Mouse (Mus musculus): ENCODE results near the gene Pde9a. TPM values are rescaled to one million over a fixed set of nuclear protein-coding genes. Genes with fewer than 3 reads are reported as not detected.

The Pde9a gene
- polyA plus RNA-seq, 1 experiment from 2014 or later, result 55.6 TPM

- Histone ChIP-seq H3K27ac (ENCODE audit: low read length) (peak overlapping the region; percentile 21; the same call in 1 of the 2 replicates), H3K4me3 (replicated peaks; ENCODE audit: low read length) (no peak overlapping the region), H3K9ac (replicated peaks; ENCODE audit: low read depth, low read length) (peak overlapping the region; percentile 0; the same call in 1 of the 2 replicates), H3K4me1 (replicated peaks; ENCODE audit: control insufficient read depth, insufficient read depth, low read length) (peaks cover 27% of the 10 kb centered on the region), H3K36me3 (ENCODE audit: control insufficient read depth, insufficient read depth) (no peaks in the 10 kb centered on the region; the same call in 1 of the 2 replicates), H3K4me2 (ENCODE audit: low read length) (no peak overlapping the region), H3K9me3 (ENCODE audit: control insufficient read depth, low read length) (no peaks in the 10 kb centered on the region), H3K27me3 (replicated peaks; ENCODE audit: control insufficient read depth, insufficient read depth, low read length) (no peaks in the 10 kb centered on the region)
- 8% methylated on average over 8 of the region's 8 CpGs for WGBS
- ATAC-seq, result no peak
Observed at GRCm38 (mm10) chr17:31434825-31435325, 48.9 kb downstream of the Pde9a start.

GRCm38 (mm10) chr17:31435934-31436813 is 50.2 kb downstream of the Pde9a start:
- no peak overlapping the region for H3K9ac ChIP-seq (replicated peaks; ENCODE audit: low read depth, low read length)
- ATAC-seq, result no peak

GRCm38 (mm10) chr17:31436814-31437406 is 50.9 kb downstream of the Pde9a start:
- ATAC-seq, result no peak
- H3K4me1 ChIP-seq (replicated peaks; ENCODE audit: control insufficient read depth, insufficient read depth, low read length), result peaks cover 27% of the 10 kb centered on the region
- no peak overlapping the region for H3K27ac ChIP-seq (ENCODE audit: low read length)
- H3K4me3 ChIP-seq (replicated peaks; ENCODE audit: low read length), result no peak overlapping the region
- no peaks in the 10 kb centered on the region; the same call in 1 of the 2 replicates for H3K36me3 ChIP-seq (ENCODE audit: control insufficient read depth, insufficient read depth)
- H3K9me3 ChIP-seq (ENCODE audit: control insufficient read depth, low read length), result no peaks in the 10 kb centered on the region
- 93% methylated on average over 4 of the region's 5 CpGs for WGBS
- no peak overlapping the region for H3K4me2 ChIP-seq (ENCODE audit: low read length)
- no peaks in the 10 kb centered on the region for H3K27me3 ChIP-seq (replicated peaks; ENCODE audit: control insufficient read depth, insufficient read depth, low read length)
- no peak overlapping the region for H3K9ac ChIP-seq (replicated peaks; ENCODE audit: low read depth, low read length)

More at GRCm38 (mm10) chr17:31435934-31436813, 50.2 kb downstream of the Pde9a start:
- WGBS, result 32% methylated on average over 13 of the region's 13 CpGs
- Histone ChIP-seq H3K4me2 (ENCODE audit: low read length) (no peak overlapping the region), H3K9me3 (ENCODE audit: control insufficient read depth, low read length) (no peaks in the 10 kb centered on the region), H3K4me1 (replicated peaks; ENCODE audit: control insufficient read depth, insufficient read depth, low read length) (peaks cover 27% of the 10 kb centered on the region), H3K27me3 (replicated peaks; ENCODE audit: control insufficient read depth, insufficient read depth, low read length) (no peaks in the 10 kb centered on the region), H3K4me3 (replicated peaks; ENCODE audit: low read length) (no peak overlapping the region), H3K27ac (ENCODE audit: low read length) (peak overlapping the region; percentile 32; the same call in 1 of the 2 replicates), H3K36me3 (ENCODE audit: control insufficient read depth, insufficient read depth) (no peaks in the 10 kb centered on the region)

- Histone ChIP-seq H3K9me3 (ENCODE audit: control insufficient read depth, low read length) (no peaks in the 10 kb centered on the region), H3K36me3 (ENCODE audit: control insufficient read depth, insufficient read depth) (no peaks in the 10 kb centered on the region; the same call in 1 of the 2 replicates), H3K27me3 (replicated peaks; ENCODE audit: control insufficient read depth, insufficient read depth, low read length) (no peaks in the 10 kb centered on the region), H3K4me2 (ENCODE audit: low read length) (no peak overlapping the region), H3K27ac (ENCODE audit: low read length) (no peak overlapping the region; the same call in 1 of the 2 replicates), H3K9ac (replicated peaks; ENCODE audit: low read depth, low read length) (no peak overlapping the region), H3K4me1 (replicated peaks; ENCODE audit: control insufficient read depth, insufficient read depth, low read length) (peaks cover 27% of the 10 kb centered on the region), H3K4me3 (replicated peaks; ENCODE audit: low read length) (no peak overlapping the region)
- 91% methylated on average over 9 of the region's 9 CpGs for WGBS
- ATAC-seq, result no peak
Observed at GRCm38 (mm10) chr17:31437482-31437881, 51.5 kb downstream of the Pde9a start.

GRCm38 (mm10) chr17:31439978-31440377 is 54.0 kb downstream of the Pde9a start:
- Histone ChIP-seq H3K27ac (ENCODE audit: low read length) (no peak overlapping the region), H3K9ac (replicated peaks; ENCODE audit: low read depth, low read length) (no peak overlapping the region), H3K4me3 (replicated peaks; ENCODE audit: low read length) (no peak overlapping the region), H3K36me3 (ENCODE audit: control insufficient read depth, insufficient read depth) (no peaks in the 10 kb centered on the region; the same call in 1 of the 2 replicates), H3K27me3 (replicated peaks; ENCODE audit: control insufficient read depth, insufficient read depth, low read length) (no peaks in the 10 kb centered on the region), H3K4me2 (ENCODE audit: low read length) (no peak overlapping the region), H3K9me3 (ENCODE audit: control insufficient read depth, low read length) (no peaks in the 10 kb centered on the region), H3K4me1 (replicated peaks; ENCODE audit: control insufficient read depth, insufficient read depth, low read length) (peaks cover 14% of the 10 kb centered on the region)
- WGBS, result 86% methylated on average over 4 of the region's 4 CpGs
- ATAC-seq, result no peak

- no peak overlapping the region for H3K4me2 ChIP-seq (ENCODE audit: low read length)
- no peak overlapping the region for H3K27ac ChIP-seq (ENCODE audit: low read length)
- no peak overlapping the region for H3K4me3 ChIP-seq (replicated peaks; ENCODE audit: low read length)
- no peak for ATAC-seq
- WGBS, result 92% methylated on average over 8 of the region's 8 CpGs
- H3K27me3 ChIP-seq (replicated peaks; ENCODE audit: control insufficient read depth, insufficient read depth, low read length), result no peaks in the 10 kb centered on the region
- H3K4me1 ChIP-seq (replicated peaks; ENCODE audit: control insufficient read depth, insufficient read depth, low read length), result peaks cover 2% of the 10 kb centered on the region; the same call in 1 of the 2 replicates
- H3K9me3 ChIP-seq (ENCODE audit: control insufficient read depth, low read length), result no peaks in the 10 kb centered on the region
- no peaks in the 10 kb centered on the region; the same call in 1 of the 2 replicates for H3K36me3 ChIP-seq (ENCODE audit: control insufficient read depth, insufficient read depth)
- no peak overlapping the region for H3K9ac ChIP-seq (replicated peaks; ENCODE audit: low read depth, low read length)
Observed at GRCm38 (mm10) chr17:31442513-31442912, 56.5 kb downstream of the Pde9a start.

- no peaks in the 10 kb centered on the region for H3K4me1 ChIP-seq (replicated peaks; ENCODE audit: control insufficient read depth, insufficient read depth, low read length)
- H3K4me3 ChIP-seq (replicated peaks; ENCODE audit: low read length), result no peak overlapping the region
- no peaks in the 10 kb centered on the region for H3K9me3 ChIP-seq (ENCODE audit: control insufficient read depth, low read length)
- no peaks in the 10 kb centered on the region for H3K27me3 ChIP-seq (replicated peaks; ENCODE audit: control insufficient read depth, insufficient read depth, low read length)
- H3K36me3 ChIP-seq (ENCODE audit: control insufficient read depth, insufficient read depth), result no peaks in the 10 kb centered on the region; the same call in 1 of the 2 replicates
- no peak overlapping the region for H3K27ac ChIP-seq (ENCODE audit: low read length)
- WGBS, result 72% methylated on average over 7 of the region's 7 CpGs
- no peak overlapping the region for H3K9ac ChIP-seq (replicated peaks; ENCODE audit: low read depth, low read length)
- no peak for ATAC-seq
- no peak overlapping the region for H3K4me2 ChIP-seq (ENCODE audit: low read length)
Observed at GRCm38 (mm10) chr17:31444251-31444650, 58.2 kb downstream of the Pde9a start.

- no peak for ATAC-seq
- Histone ChIP-seq H3K4me2 (ENCODE audit: low read length) (no peak overlapping the region), H3K36me3 (ENCODE audit: control insufficient read depth, insufficient read depth) (no peaks in the 10 kb centered on the region; the same call in 1 of the 2 replicates), H3K27me3 (replicated peaks; ENCODE audit: control insufficient read depth, insufficient read depth, low read length) (no peaks in the 10 kb centered on the region), H3K9ac (replicated peaks; ENCODE audit: low read depth, low read length) (no peak overlapping the region), H3K27ac (ENCODE audit: low read length) (no peak overlapping the region), H3K9me3 (ENCODE audit: control insufficient read depth, low read length) (no peaks in the 10 kb centered on the region), H3K4me1 (replicated peaks; ENCODE audit: control insufficient read depth, insufficient read depth, low read length) (peaks cover 3% of the 10 kb centered on the region), H3K4me3 (replicated peaks; ENCODE audit: low read length) (no peak overlapping the region)
- 66% methylated on average over 7 of the region's 7 CpGs for WGBS
Observed at GRCm38 (mm10) chr17:31445061-31445731, 59.2 kb downstream of the Pde9a start.

- H3K36me3 ChIP-seq (ENCODE audit: control insufficient read depth, insufficient read depth), result no peaks in the 10 kb centered on the region
- ATAC-seq, result no peak
- H3K4me1 ChIP-seq (replicated peaks; ENCODE audit: control insufficient read depth, insufficient read depth, low read length), result peaks cover 18% of the 10 kb centered on the region
- no peak overlapping the region for H3K27ac ChIP-seq (ENCODE audit: low read length)
- H3K4me3 ChIP-seq (replicated peaks; ENCODE audit: low read length), result no peak overlapping the region
- no peaks in the 10 kb centered on the region for H3K9me3 ChIP-seq (ENCODE audit: control insufficient read depth, low read length)
- no peak overlapping the region for H3K4me2 ChIP-seq (ENCODE audit: low read length)
- no peaks in the 10 kb centered on the region for H3K27me3 ChIP-seq (replicated peaks; ENCODE audit: control insufficient read depth, insufficient read depth, low read length)
- WGBS, result 81% methylated on average over 5 of the region's 5 CpGs
- H3K9ac ChIP-seq (replicated peaks; ENCODE audit: low read depth, low read length), result no peak overlapping the region
Observed at GRCm38 (mm10) chr17:31447766-31448165, 61.8 kb downstream of the Pde9a start.

All from forebrain, embryonic 16.5 days (tissue).